Comparison of ENCODE assay signal across 10 mouse cellular contexts in genomic region chr15:98173821-98174220, GRCm38 (mm10). TPM values are rescaled to one million over a fixed set of nuclear protein-coding genes. Genes with fewer than 3 reads are reported as not detected.
DNase-seq lines count a peak whose midpoint lies in the region; ATAC-seq and TF ChIP-seq lines count a peak whose summit lies in the region.
"Had no signal": no experiment of that assay in that cellular context is flagged by ENCODE, and none has a peak within 500 bp of the region (broad histone marks: within the 10 kb centered on the region; RNA-seq: fewer than 3 reads in every experiment).

No protein-coding gene starts in this region.

- 37% methylated on average over 8 of the region's 8 CpGs for WGBS in intestine, postnatal 0 days
- WGBS in intestine, embryonic 15.5 days: 42% methylated on average over 8 of the region's 8 CpGs
- WGBS in hindbrain, embryonic 16.5 days: 34% methylated on average over 8 of the region's 8 CpGs

- no peak overlapping the region for H3K4me2 ChIP-seq in intestine, postnatal 0 days (replicated peaks; ENCODE audit: low read depth)
- no peak overlapping the region for H3K4me2 ChIP-seq in intestine, embryonic 15.5 days (replicated peaks)
- peak overlapping the region; percentile 18; the same call in 1 of the 2 replicates for H3K4me2 ChIP-seq in hindbrain, embryonic 16.5 days (ENCODE audit: low read length)
- H3K4me2 ChIP-seq: embryonic facial prominence, embryonic 15.5 days; lung, embryonic 15.5 days had no signal

- no peak overlapping the region for H3K4me3 ChIP-seq in intestine, postnatal 0 days (ENCODE audit: low read depth, low read length)
- H3K4me3 ChIP-seq in intestine, embryonic 15.5 days (replicated peaks): no peak overlapping the region
- no peak overlapping the region for H3K4me3 ChIP-seq in E14TG2a.4 (replicated peaks; ENCODE audit: low read length)
- H3K4me3 ChIP-seq in hindbrain, embryonic 16.5 days (ENCODE audit: low read length): no peak overlapping the region
- H3K4me3 ChIP-seq: embryonic facial prominence, embryonic 15.5 days; lung, embryonic 15.5 days had no signal

- H3K27ac ChIP-seq in intestine, postnatal 0 days (ENCODE audit: low read depth, low read length): no peak overlapping the region
- H3K27ac ChIP-seq in intestine, embryonic 15.5 days: no peak overlapping the region
- no peak overlapping the region for H3K27ac ChIP-seq in hindbrain, embryonic 16.5 days (ENCODE audit: low read depth, low read length)
- H3K27ac ChIP-seq: embryonic facial prominence, embryonic 15.5 days; lung, embryonic 15.5 days had no signal

- H3K36me3 ChIP-seq in intestine, postnatal 0 days (ENCODE audit: control insufficient read depth, insufficient read depth): no peaks in the 10 kb centered on the region
- H3K36me3 ChIP-seq in intestine, embryonic 15.5 days: no peaks in the 10 kb centered on the region
- H3K36me3 ChIP-seq in E14TG2a.4 (ENCODE audit: insufficient read depth, low read length): no peaks in the 10 kb centered on the region
- H3K36me3 ChIP-seq in hindbrain, embryonic 16.5 days (ENCODE audit: control insufficient read depth, insufficient read depth, low read length): no peaks in the 10 kb centered on the region
- H3K36me3 ChIP-seq: embryonic facial prominence, embryonic 15.5 days; lung, embryonic 15.5 days had no signal

- intact Hi-C loops in left cerebral cortex, postnatal 36 days (cut with DNase I): loop anchor here (2.0 kb wide), 1 partner anchor 85 kb away; no protein-coding TSS in a partner anchor

- DNase-seq in c-Kit-positive CD71-positive TER-119-negative erythroid progenitor cells, embryonic 14.5 days (ENCODE audit: low read depth): peak; percentile 45
- peak; percentile 67 to 75 for DNase-seq in left cerebral cortex, postnatal 36 days (ENCODE audit: low spot score in 2 of 2)
- no peak for DNase-seq in natural killer cell, adult 2 months (ENCODE audit: low spot score in 2 of 2)

- peaks cover 15% of the 10 kb centered on the region for H3K27me3 ChIP-seq in intestine, postnatal 0 days (replicated peaks; ENCODE audit: control insufficient read depth, insufficient read depth, low read length)
- peaks cover 29% of the 10 kb centered on the region for H3K27me3 ChIP-seq in intestine, embryonic 15.5 days (replicated peaks)
- H3K27me3 ChIP-seq in E14TG2a.4 (ENCODE audit: insufficient read depth, low read length): peaks cover 51% of the 10 kb centered on the region
- 0 out of 2 replicates have a peak, but pooled peaks cover 2% of the 10 kb centered on the region for H3K27me3 ChIP-seq in hindbrain, embryonic 16.5 days (replicated peaks; ENCODE audit: control insufficient read depth, insufficient read depth, low read length)

- no peaks in the 10 kb centered on the region for H3K9me3 ChIP-seq in intestine, postnatal 0 days (ENCODE audit: control insufficient read depth)
- H3K9me3 ChIP-seq in intestine, embryonic 15.5 days: no peaks in the 10 kb centered on the region
- no peaks in the 10 kb centered on the region for H3K9me3 ChIP-seq in E14TG2a.4 (ENCODE audit: low read length)
- no peaks in the 10 kb centered on the region for H3K9me3 ChIP-seq in hindbrain, embryonic 16.5 days (ENCODE audit: control insufficient read depth, low read length)
- H3K9me3 ChIP-seq: embryonic facial prominence, embryonic 15.5 days; lung, embryonic 15.5 days had no signal

- peak; percentile 74 for TF ChIP-seq CTCF in intestine, postnatal 0 days (IDR thresholded peaks at IDR 0.05; ENCODE audit: low read depth)
- peak; percentile 90 for TF ChIP-seq CTCF in E14TG2a.4 (conservative IDR thresholded peaks at IDR 0.05; ENCODE audit: low read length)

- no peak overlapping the region for H3K9ac ChIP-seq in intestine, postnatal 0 days (ENCODE audit: low read depth, low read length)
- H3K9ac ChIP-seq in intestine, embryonic 15.5 days: no peak overlapping the region
- no peak overlapping the region for H3K9ac ChIP-seq in hindbrain, embryonic 16.5 days (ENCODE audit: low read depth, low read length)
- H3K9ac ChIP-seq: embryonic facial prominence, embryonic 15.5 days; lung, embryonic 15.5 days had no signal

- H3K4me1 ChIP-seq in intestine, postnatal 0 days (replicated peaks; ENCODE audit: control insufficient read depth, insufficient read depth, low read length): no peaks in the 10 kb centered on the region
- H3K4me1 ChIP-seq in intestine, embryonic 15.5 days (replicated peaks): no peaks in the 10 kb centered on the region
- H3K4me1 ChIP-seq in E14TG2a.4 (replicated peaks; ENCODE audit: low read depth, low read length): peaks cover 6% of the 10 kb centered on the region
- peaks cover 6% of the 10 kb centered on the region for H3K4me1 ChIP-seq in hindbrain, embryonic 16.5 days (ENCODE audit: control insufficient read depth, insufficient read depth, low read depth, low read length)
- H3K4me1 ChIP-seq: embryonic facial prominence, embryonic 15.5 days; lung, embryonic 15.5 days had no signal

- no peak for ATAC-seq in intestine, postnatal 0 days
- ATAC-seq in intestine, embryonic 15.5 days: no peak
- ATAC-seq in hindbrain, embryonic 16.5 days: no peak
- ATAC-seq in erythroid progenitor cell, adult 5-6 weeks (replicated peaks; ENCODE audit: low FRiP score, poor library complexity, severe bottlenecking): no peak

RNA-seq across cellular contexts. Expression of gene Ccdc184, which starts 6.9 kb away (rescaled TPM):
- 0.87 and 1.2 TPM in 2 replicates for polyA plus RNA-seq in intestine, postnatal 0 days (2015; fragmentation: Nextera tagmentation; extraction: Ambion mirVana)
- 1.6 and 1.7 TPM in 2 replicates for polyA plus RNA-seq in intestine, embryonic 15.5 days (2015; fragmentation: Nextera tagmentation; extraction: Ambion mirVana)
- 130 and 139 TPM in 2 replicates for polyA plus RNA-seq in hindbrain, embryonic 16.5 days (2015; fragmentation: Nextera tagmentation; extraction: Ambion mirVana)
- 10 to 100 TPM; 17.9 to 19.9 TPM for total RNA-seq in left cerebral cortex, postnatal 36 days (2021)
- total RNA-seq in erythroid progenitor cell, adult 5-6 weeks (2015; ENCODE audit: low replicate concordance): not detected in 2 replicates
- total RNA-seq in erythroid progenitor cell, adult 5-6 weeks (2017; ENCODE audit: low replicate concordance): not detected in 2 replicates

RNA-seq across cellular contexts. Expression of gene Asb8, which starts 8.4 kb away (rescaled TPM):
- polyA plus RNA-seq in intestine, postnatal 0 days (2015; fragmentation: Nextera tagmentation; extraction: Ambion mirVana): 41.9 and 46.6 TPM in 2 replicates
- polyA plus RNA-seq in intestine, embryonic 15.5 days (2015; fragmentation: Nextera tagmentation; extraction: Ambion mirVana): 46.6 and 49.5 TPM in 2 replicates
- polyA plus RNA-seq in hindbrain, embryonic 16.5 days (2015; fragmentation: Nextera tagmentation; extraction: Ambion mirVana): 61.0 and 64.4 TPM in 2 replicates
- total RNA-seq in left cerebral cortex, postnatal 36 days (2021): 10 to 100 TPM; 48.0 to 54.0 TPM
- 8.8 and 28.8 TPM in 2 replicates for total RNA-seq in erythroid progenitor cell, adult 5-6 weeks (2015; ENCODE audit: low replicate concordance)
- total RNA-seq in erythroid progenitor cell, adult 5-6 weeks (2017; ENCODE audit: low replicate concordance): 4.2 and 8.1 TPM in 2 replicates

RNA-seq across cellular contexts. Expression of gene Olfr288, which starts 21.5 kb away (rescaled TPM):
- polyA plus RNA-seq in intestine, postnatal 0 days (2015; fragmentation: Nextera tagmentation; extraction: Ambion mirVana): not detected in 2 replicates
- polyA plus RNA-seq in intestine, embryonic 15.5 days (2015; fragmentation: Nextera tagmentation; extraction: Ambion mirVana): not detected in 2 replicates
- not detected in 2 replicates for polyA plus RNA-seq in hindbrain, embryonic 16.5 days (2015; fragmentation: Nextera tagmentation; extraction: Ambion mirVana)
- total RNA-seq in left cerebral cortex, postnatal 36 days (2021): under 1 TPM in 1 of 2 experiments, not detected in 1; 0.45 TPM
- total RNA-seq in erythroid progenitor cell, adult 5-6 weeks (2015; ENCODE audit: low replicate concordance): not detected in 2 replicates
- not detected in 2 replicates for total RNA-seq in erythroid progenitor cell, adult 5-6 weeks (2017; ENCODE audit: low replicate concordance)
- polyA plus RNA-seq: embryonic facial prominence, embryonic 15.5 days; lung, embryonic 15.5 days had no signal

RNA-seq across cellular contexts. Expression of gene Gm44579, which starts 47.0 kb away (rescaled TPM):
- not detected in 2 replicates for polyA plus RNA-seq in intestine, postnatal 0 days (2015; fragmentation: Nextera tagmentation; extraction: Ambion mirVana)
- polyA plus RNA-seq in intestine, embryonic 15.5 days (2015; fragmentation: Nextera tagmentation; extraction: Ambion mirVana): not detected in 2 replicates
- polyA plus RNA-seq in hindbrain, embryonic 16.5 days (2015; fragmentation: Nextera tagmentation; extraction: Ambion mirVana): not detected in 2 replicates
- total RNA-seq in left cerebral cortex, postnatal 36 days (2021): under 1 TPM in 1 of 2 experiments, not detected in 1; 0.15 TPM
- total RNA-seq in erythroid progenitor cell, adult 5-6 weeks (2015; ENCODE audit: low replicate concordance): not detected in 2 replicates
- total RNA-seq in erythroid progenitor cell, adult 5-6 weeks (2017; ENCODE audit: low replicate concordance): not detected in 2 replicates
- polyA plus RNA-seq: embryonic facial prominence, embryonic 15.5 days; lung, embryonic 15.5 days had no signal

RNA-seq across cellular contexts. Expression of gene Olfr287, which starts 47.0 kb away (rescaled TPM):
- polyA plus RNA-seq in intestine, postnatal 0 days (2015; fragmentation: Nextera tagmentation; extraction: Ambion mirVana): not detected in 2 replicates
- not detected in 2 replicates for polyA plus RNA-seq in intestine, embryonic 15.5 days (2015; fragmentation: Nextera tagmentation; extraction: Ambion mirVana)
- polyA plus RNA-seq in hindbrain, embryonic 16.5 days (2015; fragmentation: Nextera tagmentation; extraction: Ambion mirVana): 0.42 and 1.0 TPM in 2 replicates
- total RNA-seq in left cerebral cortex, postnatal 36 days (2021): 1 to 10 TPM; 4.8 to 6.2 TPM
- not detected in 2 replicates for total RNA-seq in erythroid progenitor cell, adult 5-6 weeks (2015; ENCODE audit: low replicate concordance)
- not detected in 2 replicates for total RNA-seq in erythroid progenitor cell, adult 5-6 weeks (2017; ENCODE audit: low replicate concordance)
- polyA plus RNA-seq: embryonic facial prominence, embryonic 15.5 days; lung, embryonic 15.5 days had no signal

Comparison
In these comparisons a context has a peak if more than half of its experiments do, and no peak if none do; other contexts are left out.
1. DNase-seq: peak in c-Kit-positive CD71-positive TER-119-negative erythroid progenitor cells, embryonic 14.5 days (single experiment) and left cerebral cortex, postnatal 36 days (2 of 2); none in natural killer cell, adult 2 months (0 of 2).
2. RNA of gene Ccdc184, which starts 6.9 kb away (polyA plus RNA-seq): 130 to 139 TPM in hindbrain, embryonic 16.5 days; 1.6 to 1.7 TPM in intestine, embryonic 15.5 days and 0.87 to 1.2 TPM in intestine, postnatal 0 days; every median in the first group is over 10 times any median in the second.